Mouse (Mus musculus): ENCODE measurements around the gene Stk19.
"Not testable (repeated sequence)": the region's sequence is repeated elsewhere in the genome, so short reads cannot be mapped to it uniquely, and the experiment has no call there.

Gene Stk19

DNA sequence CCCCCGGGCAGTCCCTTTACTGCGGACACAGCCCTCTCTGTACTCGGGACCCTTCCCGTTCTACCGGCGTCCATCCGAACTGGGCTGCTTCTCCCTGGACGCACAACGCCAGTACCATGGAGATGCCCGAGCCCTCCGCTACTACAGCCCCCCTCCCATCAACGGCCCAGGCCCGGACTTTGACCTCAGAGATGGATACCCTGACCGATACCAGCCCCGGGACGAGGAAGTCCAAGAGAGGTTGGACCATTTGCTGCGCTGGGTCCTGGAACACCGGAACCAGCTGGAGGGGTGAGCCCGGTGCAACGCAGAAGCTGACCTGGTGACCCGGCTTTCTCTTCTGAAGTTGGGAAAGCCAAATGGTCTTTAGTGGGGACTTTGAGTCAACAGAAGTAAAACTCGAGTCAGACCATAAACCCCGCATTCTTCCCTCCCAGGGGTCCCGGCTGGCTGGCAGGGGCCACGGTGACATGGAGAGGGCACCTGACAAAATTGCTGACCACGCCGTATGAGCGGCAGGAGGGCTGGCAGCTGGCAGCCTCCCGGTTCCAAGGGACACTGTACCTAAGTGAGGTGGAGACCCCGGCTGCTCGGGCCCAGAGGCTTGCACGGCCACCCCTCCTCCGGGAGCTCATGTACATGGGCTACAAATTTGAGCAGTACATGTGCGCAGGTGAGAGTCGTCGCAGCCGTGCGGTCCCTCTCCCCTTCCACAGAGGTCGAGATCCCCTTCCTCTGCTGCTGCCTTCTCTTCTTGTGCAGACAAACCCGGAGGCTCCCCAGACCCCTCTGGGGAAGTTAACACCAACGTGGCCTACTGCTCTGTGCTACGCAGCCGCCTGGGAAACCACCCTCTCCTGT is 949 bp upstream of the Stk19 start:
- no peaks in the 10 kb centered on the region for H3K9me3 ChIP-seq (ENCODE audit: low read length)
- TF ChIP-seq NANOG (IDR thresholded peaks at IDR 0.05; ENCODE audit: borderline replicate concordance, low read length) (no peak), CTCF (conservative IDR thresholded peaks at IDR 0.05; ENCODE audit: low read length) (no peak), POU5F1 (IDR thresholded peaks at IDR 0.05; ENCODE audit: borderline replicate concordance, low read length) (no peak)
- no peaks in the 10 kb centered on the region for H3K27me3 ChIP-seq (ENCODE audit: insufficient read depth, low read length)
- peaks cover 69% of the 10 kb centered on the region for H3K36me3 ChIP-seq (ENCODE audit: insufficient read depth, low read length)
- H3K4me3 ChIP-seq (replicated peaks; ENCODE audit: low read length) = peak overlapping the region; percentile 94
- peaks cover 45% of the 10 kb centered on the region for H3K4me1 ChIP-seq (replicated peaks; ENCODE audit: low read depth, low read length)

DNA sequence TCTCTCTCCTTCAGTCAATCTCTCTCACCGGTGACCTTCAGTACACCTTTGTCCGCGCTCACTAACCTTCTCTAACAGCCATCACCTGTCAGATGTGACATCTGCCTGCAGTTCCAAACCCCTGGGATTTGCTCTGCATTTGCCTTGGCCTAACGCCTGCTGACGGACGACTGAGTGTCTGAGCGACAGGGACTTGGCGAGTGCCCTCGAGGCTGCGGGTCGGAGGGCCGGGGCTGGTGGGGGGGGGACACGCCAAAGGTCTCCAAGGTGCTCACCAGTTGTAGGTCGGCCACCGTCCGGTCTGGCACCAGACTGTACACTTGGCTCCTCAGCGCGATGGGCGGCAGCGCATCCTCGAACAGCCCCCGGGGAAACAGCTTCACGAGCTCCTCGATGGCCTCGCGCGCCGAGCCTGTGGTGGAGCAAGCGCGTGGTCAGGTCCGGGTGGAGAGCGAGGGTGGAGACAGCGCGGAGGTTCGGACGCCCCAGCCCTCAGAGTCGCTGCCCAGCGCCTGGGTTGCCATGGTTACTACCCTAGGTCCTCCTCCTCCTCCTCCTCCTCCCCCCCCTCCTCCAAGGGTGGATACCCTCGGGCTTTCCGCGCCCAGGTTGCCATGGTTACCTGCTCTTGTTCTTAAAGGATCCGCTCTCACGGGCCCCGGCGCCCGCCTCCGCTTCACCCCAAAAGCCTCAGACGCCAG is 440 bp downstream of the Stk19 start:
- Histone ChIP-seq H3K27me3 (ENCODE audit: insufficient read depth, low read length) (no peaks in the 10 kb centered on the region), H3K4me3 (replicated peaks; ENCODE audit: low read length) (peak overlapping the region; percentile 94), H3K4me1 (replicated peaks; ENCODE audit: low read depth, low read length) (peaks cover 45% of the 10 kb centered on the region), H3K9me3 (ENCODE audit: low read length) (peaks cover 3% of the 10 kb centered on the region), H3K36me3 (ENCODE audit: insufficient read depth, low read length) (peaks cover 68% of the 10 kb centered on the region)
- TF ChIP-seq POU5F1 (IDR thresholded peaks at IDR 0.05; ENCODE audit: borderline replicate concordance, low read length) (no peak), CTCF (conservative IDR thresholded peaks at IDR 0.05; ENCODE audit: low read length) (no peak), NANOG (IDR thresholded peaks at IDR 0.05; ENCODE audit: borderline replicate concordance, low read length) (no peak)

DNA sequence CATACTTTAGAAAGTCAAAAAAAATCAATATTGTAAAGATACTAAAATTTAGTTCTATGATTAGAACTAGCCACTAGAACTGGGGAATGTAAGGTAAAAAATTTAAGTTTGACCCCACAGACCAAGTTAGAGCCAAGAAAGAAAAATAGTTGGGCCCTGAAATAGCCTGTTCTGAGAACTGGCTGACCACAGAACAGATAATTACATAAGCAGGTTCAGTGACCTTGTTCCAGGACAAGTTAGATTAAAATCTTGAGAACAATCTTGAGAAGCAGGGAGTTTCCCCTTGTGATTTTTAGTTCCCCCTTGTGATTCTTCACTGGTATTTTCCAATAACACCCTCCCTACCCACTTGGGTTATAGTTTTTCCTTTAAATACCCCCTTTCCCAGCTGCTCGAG is 6.0 kb downstream of the Stk19 start:
- H3K36me3 ChIP-seq (ENCODE audit: insufficient read depth, low read length) = peaks cover 84% of the 10 kb centered on the region

DNA sequence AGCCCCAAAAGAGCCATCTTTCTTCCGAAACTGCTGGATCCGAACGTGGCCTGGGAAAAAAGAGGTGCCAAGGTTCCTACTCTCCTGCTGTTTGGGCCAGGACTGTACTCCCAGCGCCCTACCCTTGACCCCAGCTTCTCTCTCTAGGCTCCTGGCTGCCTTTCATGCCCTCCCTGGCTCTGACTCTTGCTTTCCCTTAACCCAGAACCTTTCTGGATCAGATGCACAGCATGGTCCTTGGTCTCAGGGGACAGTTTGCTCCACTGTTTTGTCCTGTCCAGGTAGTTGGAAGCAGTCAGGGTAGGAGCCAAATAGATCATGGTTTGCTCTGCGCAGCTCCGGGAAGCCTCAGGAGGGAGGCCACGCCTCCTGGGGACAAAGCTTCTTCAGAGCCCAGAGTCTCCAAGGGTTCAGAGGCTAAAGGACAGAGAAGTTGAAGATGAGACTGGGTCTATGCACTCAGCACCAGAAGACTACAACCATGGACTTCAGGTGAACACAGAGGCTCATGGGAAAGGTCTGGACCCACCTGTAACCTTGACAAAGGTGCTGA is 21.9 kb downstream of the Stk19 start:
- H3K4me3 ChIP-seq (replicated peaks; ENCODE audit: low read length) = no peak overlapping the region
- TF ChIP-seq CTCF (conservative IDR thresholded peaks at IDR 0.05; ENCODE audit: low read length) = no peak
- no peak for TF ChIP-seq POU5F1 (IDR thresholded peaks at IDR 0.05; ENCODE audit: borderline replicate concordance, low read length)
- no peak for TF ChIP-seq NANOG (IDR thresholded peaks at IDR 0.05; ENCODE audit: borderline replicate concordance, low read length)
- no peaks in the 10 kb centered on the region for H3K9me3 ChIP-seq (ENCODE audit: low read length)

More for the DNA sequence above, 6.0 kb downstream of the Stk19 start:
- H3K9me3 ChIP-seq (ENCODE audit: low read length) = peaks cover 17% of the 10 kb centered on the region
- not testable (repeated sequence) for H3K4me3 ChIP-seq (replicated peaks; ENCODE audit: low read length); H3K27me3 ChIP-seq (ENCODE audit: insufficient read depth, low read length); H3K4me1 ChIP-seq (replicated peaks; ENCODE audit: low read depth, low read length)

DNA sequence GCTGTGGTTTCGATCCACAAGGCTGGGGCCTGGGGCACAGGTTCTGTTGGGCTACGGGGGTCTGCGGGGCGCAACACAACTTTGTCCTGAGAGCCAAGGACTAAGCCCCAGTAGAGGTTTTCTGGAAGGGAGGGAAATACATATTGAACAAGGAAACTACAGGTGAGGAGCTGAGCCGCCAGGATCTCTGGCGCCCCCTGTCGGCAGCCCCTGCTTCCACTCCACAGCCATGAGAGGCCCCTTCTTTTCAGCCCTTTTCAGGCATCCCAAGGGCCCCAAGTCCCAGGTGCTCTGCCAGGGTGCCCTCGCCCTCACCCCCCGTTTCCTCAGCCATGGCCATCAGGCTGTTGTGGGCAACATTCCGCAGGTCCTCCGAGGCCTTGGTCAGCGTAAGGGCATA is 23.0 kb downstream of the Stk19 start:
- not testable (repeated sequence) for H3K9me3 ChIP-seq (ENCODE audit: low read length); H3K27me3 ChIP-seq (ENCODE audit: insufficient read depth, low read length); H3K36me3 ChIP-seq (ENCODE audit: insufficient read depth, low read length); H3K4me3 ChIP-seq (replicated peaks; ENCODE audit: low read length)
- peaks cover 11% of the 10 kb centered on the region for H3K4me1 ChIP-seq (replicated peaks; ENCODE audit: low read depth, low read length)
- peak; percentile 83 for TF ChIP-seq CTCF (conservative IDR thresholded peaks at IDR 0.05; ENCODE audit: low read length)

More for the DNA sequence above, 21.9 kb downstream of the Stk19 start:
- Histone ChIP-seq H3K27me3 (ENCODE audit: insufficient read depth, low read length) (peaks cover 6% of the 10 kb centered on the region; the same call in 1 of the 2 replicates), H3K36me3 (ENCODE audit: insufficient read depth, low read length) (no peaks in the 10 kb centered on the region), H3K4me1 (replicated peaks; ENCODE audit: low read depth, low read length) (peaks cover 11% of the 10 kb centered on the region)

DNA sequence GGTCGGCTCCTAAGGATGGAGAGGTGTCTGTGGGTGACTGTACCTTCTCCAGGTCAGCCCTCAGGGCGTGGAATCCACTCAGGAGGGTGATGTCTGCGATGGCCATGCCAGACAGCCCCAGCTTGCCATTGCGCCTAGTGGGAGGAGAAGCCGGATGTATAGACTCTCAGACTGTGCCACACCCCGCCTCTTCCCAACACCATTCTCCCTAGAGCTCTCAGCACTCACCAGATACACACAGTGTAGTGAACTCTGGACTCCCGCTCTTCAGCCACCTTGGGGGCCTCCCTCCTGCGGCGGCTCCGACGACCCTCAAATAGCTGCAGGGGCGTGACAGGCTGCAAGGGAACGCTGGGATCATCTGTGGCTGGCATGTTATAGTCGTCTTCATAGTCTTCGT is 25.5 kb downstream of the Stk19 start:
- Histone ChIP-seq H3K36me3 (ENCODE audit: insufficient read depth, low read length) (no peaks in the 10 kb centered on the region), H3K4me3 (replicated peaks; ENCODE audit: low read length) (no peak overlapping the region), H3K4me1 (replicated peaks; ENCODE audit: low read depth, low read length) (peaks cover 11% of the 10 kb centered on the region), H3K9me3 (ENCODE audit: low read length) (no peaks in the 10 kb centered on the region), H3K27me3 (ENCODE audit: insufficient read depth, low read length) (0 out of 2 replicates have a peak, but pooled peaks cover 5% of the 10 kb centered on the region)
- TF ChIP-seq NANOG (IDR thresholded peaks at IDR 0.05; ENCODE audit: borderline replicate concordance, low read length) (no peak), CTCF (conservative IDR thresholded peaks at IDR 0.05; ENCODE audit: low read length) (no peak), POU5F1 (IDR thresholded peaks at IDR 0.05; ENCODE audit: borderline replicate concordance, low read length) (no peak)

DNA sequence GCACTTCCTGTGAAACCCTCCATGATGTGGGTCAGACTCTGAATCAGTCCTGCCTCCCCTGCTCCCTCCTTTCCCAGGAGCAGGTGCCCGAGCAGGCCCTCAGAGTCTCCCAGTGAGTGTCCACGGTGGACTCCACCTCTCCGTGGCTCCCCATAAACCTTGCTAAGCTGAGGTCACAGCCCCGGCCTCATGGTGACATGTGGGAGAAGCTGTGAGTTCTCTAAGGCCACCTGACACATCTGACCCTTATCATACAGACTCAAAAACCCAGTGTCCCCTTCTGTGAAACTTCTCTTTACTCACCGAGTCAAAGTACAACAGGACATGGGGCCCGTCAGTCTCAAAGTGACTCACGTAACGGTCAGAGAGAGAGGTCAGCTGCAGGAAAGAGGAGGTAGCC is 25.9 kb downstream of the Stk19 start:
- not testable (repeated sequence) for H3K27me3 ChIP-seq (ENCODE audit: insufficient read depth, low read length); H3K9me3 ChIP-seq (ENCODE audit: low read length); H3K4me3 ChIP-seq (replicated peaks; ENCODE audit: low read length); H3K36me3 ChIP-seq (ENCODE audit: insufficient read depth, low read length)
- peaks cover 11% of the 10 kb centered on the region for H3K4me1 ChIP-seq (replicated peaks; ENCODE audit: low read depth, low read length)

DNA sequence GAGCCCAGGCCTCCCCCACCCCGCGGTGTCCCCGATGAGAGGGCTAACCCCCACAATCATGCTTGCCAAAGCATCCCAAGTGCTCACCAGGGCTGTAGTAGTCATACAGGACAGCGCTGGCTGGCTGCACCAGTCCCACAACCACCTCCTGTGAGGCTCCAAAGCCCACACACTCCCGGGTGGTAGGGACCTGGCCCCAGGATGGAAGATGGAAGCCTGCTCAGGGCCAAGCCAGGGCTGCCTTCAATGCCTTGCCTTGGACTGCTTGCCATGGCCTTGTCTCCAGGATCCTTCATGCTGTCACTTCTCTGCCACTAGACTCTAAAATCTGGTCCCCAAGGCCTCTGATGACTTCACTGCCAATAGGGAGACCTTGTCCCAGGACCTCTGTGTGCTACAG is 26.3 kb downstream of the Stk19 start:
- peaks cover 11% of the 10 kb centered on the region for H3K4me1 ChIP-seq (replicated peaks; ENCODE audit: low read depth, low read length)
- not testable (repeated sequence) for H3K27me3 ChIP-seq (ENCODE audit: insufficient read depth, low read length); H3K9me3 ChIP-seq (ENCODE audit: low read length); H3K36me3 ChIP-seq (ENCODE audit: insufficient read depth, low read length); H3K4me3 ChIP-seq (replicated peaks; ENCODE audit: low read length)

Data from E14TG2a.4 (cell line).